Mouse (Mus musculus) lung, embryonic 14.5 days (tissue): ENCODE measurements at regions not wholly inside any gene's neighbourhood (a gene's known extent, or its start where the extent isn't known, plus 50 kb on each side); places are given as distances from the start of the nearest gene placed in this dataset.

Source experiments
- ATAC-seq: fragments of 200-750 bp; cut with Nextera tagmentation; 2 replicates; pipeline ENCODE4 v1.8.0; 2017; ENCODE audit warnings: mild to moderate bottlenecking, moderate TSS enrichment, moderate library complexity; ENCODE audit not compliant: insufficient read depth
- DNase-seq: peaks from one replicate; pipeline ENCODE4 v3.0.0-alpha.2; 2015
- H3K27ac ChIP-seq: fragments of 300-500 bp; sonication (generic); 2 replicates; pipeline ENCODE4 v1.5.1; 2014; ENCODE audit warnings: low read depth, mild to moderate bottlenecking, moderate library complexity
- H3K27me3 ChIP-seq: fragments of 300-500 bp; sonication (generic); 2 replicates; pipeline ENCODE4 v1.6.1; 2014; ENCODE audit warnings: low read length, control low read depth; ENCODE audit not compliant: insufficient read depth
- H3K36me3 ChIP-seq: fragments of 300-500 bp; sonication (generic); 2 replicates; pipeline ENCODE4 v1.6.1; 2014; ENCODE audit warnings: control low read depth; ENCODE audit not compliant: insufficient read depth
- H3K4me1 ChIP-seq: fragments of 300-500 bp; sonication (generic); 2 replicates; pipeline ENCODE4 v1.6.1; 2014; ENCODE audit warnings: antibody characterized with exemption, control low read depth; ENCODE audit not compliant: insufficient read depth
- H3K4me2 ChIP-seq: fragments of 300-500 bp; sonication (generic); 2 replicates; pipeline ENCODE4 v1.6.1; 2014; ENCODE audit warnings: mild to moderate bottlenecking
- H3K4me3 ChIP-seq: fragments of 300-500 bp; sonication (generic); 2 replicates; pipeline ENCODE4 v1.5.1; 2014; ENCODE audit warnings: low read depth, low read length
- H3K9ac ChIP-seq: fragments of 300-500 bp; sonication (generic); 2 replicates; pipeline ENCODE4 v1.6.1; 2014
- H3K9me3 ChIP-seq: fragments of 300-500 bp; sonication (generic); 2 replicates; pipeline ENCODE4 v1.6.1; 2016; ENCODE audit warnings: low read depth, low read length, control low read depth
- CTCF ChIP-seq: IDR thresholded peaks from 2 replicates; pipeline ENCODE4 v1.5.1; 2016; ENCODE audit warnings: antibody characterized with exemption, low read depth
- WGBS: fragments of 180-500 bp; shearing (Covaris S2); extraction: QIAGEN DNeasy Blood & Tissue Kit; methylation state at CpG from one replicate; pipeline ENCODE4 v1.1.7; 2014; 5-methylcytosine and 5-hydroxymethylcytosine counted together

GRCm38 (mm10) chr3:131026336-131026735, 83.9 kb upstream of the Lef1 start:
- H3K9me3 ChIP-seq: no peaks in the 10 kb centered on the region
- H3K27ac ChIP-seq: no peak overlapping the region
- H3K4me2 ChIP-seq: no peak overlapping the region
- H3K9ac ChIP-seq: no peak overlapping the region
- WGBS: 82% methylated on average over 7 of the region's 7 CpGs
- ATAC-seq: no peak
- no peaks in the 10 kb centered on the region for H3K36me3 ChIP-seq
- no peaks in the 10 kb centered on the region for H3K27me3 ChIP-seq
- no peak overlapping the region for H3K4me3 ChIP-seq
- DNase-seq: no peak
- no peaks in the 10 kb centered on the region for H3K4me1 ChIP-seq
- TF ChIP-seq CTCF: no peak

GRCm38 (mm10) chr3:131019163-131019956, 90.9 kb upstream of the Lef1 start:
- H3K9me3 ChIP-seq: no peaks in the 10 kb centered on the region
- peak overlapping the region; percentile 35; the same call in 1 of the 2 replicates for H3K9ac ChIP-seq
- no peaks in the 10 kb centered on the region for H3K27me3 ChIP-seq
- ATAC-seq: peak; percentile 89
- H3K36me3 ChIP-seq: no peaks in the 10 kb centered on the region
- no peak for TF ChIP-seq CTCF
- H3K4me3 ChIP-seq: peak overlapping the region; percentile 5; the same call in 1 of the 2 replicates
- H3K27ac ChIP-seq: no peak overlapping the region
- peak overlapping the region; percentile 50 for H3K4me2 ChIP-seq
- 14% methylated on average over 23 of the region's 23 CpGs for WGBS
- H3K4me1 ChIP-seq: 0 out of 2 replicates have a peak, but pooled peaks cover 2% of the 10 kb centered on the region
- peak; percentile 66 for DNase-seq

GRCm38 (mm10) chr3:131017899-131018298, 92.4 kb upstream of the Lef1 start:
- 63% methylated on average over 9 of the region's 9 CpGs for WGBS
- no peaks in the 10 kb centered on the region for H3K9me3 ChIP-seq
- H3K4me2 ChIP-seq: no peak overlapping the region
- DNase-seq (peak; percentile 19), ATAC-seq (no peak)
- H3K4me3 ChIP-seq: no peak overlapping the region
- H3K27me3 ChIP-seq: no peaks in the 10 kb centered on the region
- no peak overlapping the region for H3K27ac ChIP-seq
- no peak for TF ChIP-seq CTCF
- H3K4me1 ChIP-seq: 0 out of 2 replicates have a peak, but pooled peaks cover 2% of the 10 kb centered on the region
- H3K9ac ChIP-seq: no peak overlapping the region
- H3K36me3 ChIP-seq: no peaks in the 10 kb centered on the region

- no peaks in the 10 kb centered on the region for H3K27me3 ChIP-seq
- H3K9me3 ChIP-seq: no peaks in the 10 kb centered on the region
- no peaks in the 10 kb centered on the region for H3K36me3 ChIP-seq
- H3K4me1 ChIP-seq: 0 out of 2 replicates have a peak, but pooled peaks cover 2% of the 10 kb centered on the region
- no peak overlapping the region for H3K9ac ChIP-seq
- ATAC-seq (no peak), DNase-seq (no peak)
- no peak overlapping the region for H3K4me3 ChIP-seq
- no peak overlapping the region for H3K4me2 ChIP-seq
- 59% methylated on average over 10 of the region's 10 CpGs for WGBS
- no peak overlapping the region for H3K27ac ChIP-seq
- TF ChIP-seq CTCF: no peak
Observed at GRCm38 (mm10) chr3:131016104-131016503, 94.2 kb upstream of the Lef1 start.

GRCm38 (mm10) chr3:131014092-131014716, 96.1 kb upstream of the Lef1 start:
- no peak overlapping the region for H3K4me3 ChIP-seq
- ATAC-seq (no peak), DNase-seq (no peak)
- 32% methylated on average over 12 of the region's 12 CpGs for WGBS
- no peak overlapping the region for H3K9ac ChIP-seq
- no peaks in the 10 kb centered on the region for H3K36me3 ChIP-seq
- no peak overlapping the region for H3K4me2 ChIP-seq
- no peak for TF ChIP-seq CTCF
- H3K4me1 ChIP-seq: 0 out of 2 replicates have a peak, but pooled peaks cover 2% of the 10 kb centered on the region
- H3K27me3 ChIP-seq: no peaks in the 10 kb centered on the region
- no peaks in the 10 kb centered on the region for H3K9me3 ChIP-seq
- no peak overlapping the region for H3K27ac ChIP-seq

GRCm38 (mm10) chr3:131000701-131001100, 109.6 kb upstream of the Lef1 start:
- Histone ChIP-seq H3K27me3 (no peaks in the 10 kb centered on the region), H3K36me3 (no peaks in the 10 kb centered on the region), H3K9ac (no peak overlapping the region), H3K9me3 (no peaks in the 10 kb centered on the region), H3K4me3 (no peak overlapping the region), H3K27ac (no peak overlapping the region), H3K4me2 (no peak overlapping the region), H3K4me1 (no peaks in the 10 kb centered on the region)
- ATAC-seq: no peak
- 77% methylated on average over 13 of the region's 13 CpGs for WGBS
- no peak for TF ChIP-seq CTCF
- DNase-seq: no peak

- Histone ChIP-seq H3K36me3 (no peaks in the 10 kb centered on the region), H3K4me3 (no peak overlapping the region), H3K9me3 (no peaks in the 10 kb centered on the region), H3K4me1 (no peaks in the 10 kb centered on the region), H3K27ac (no peak overlapping the region), H3K27me3 (no peaks in the 10 kb centered on the region), H3K4me2 (no peak overlapping the region), H3K9ac (no peak overlapping the region)
- ATAC-seq (no peak), DNase-seq (no peak)
- no peak for TF ChIP-seq CTCF
- WGBS: 39% methylated on average over 3 of the region's 3 CpGs
Observed at GRCm38 (mm10) chr3:131000252-131000651, 110.0 kb upstream of the Lef1 start.
